Mouse (Mus musculus): ENCODE measurements around the gene Riok2. TPM values are rescaled to one million over a fixed set of nuclear protein-coding genes. Genes with fewer than 3 reads are reported as not detected.

Riok2 gene
- polyA plus RNA-seq, 1 experiment from 2014 or later = 27.5 TPM

- Histone ChIP-seq H3K4me3 (no peak overlapping the region), H3K4me2 (replicated peaks) (no peak overlapping the region), H3K9ac (no peak overlapping the region), H3K27ac (no peak overlapping the region), H3K4me1 (no peaks in the 10 kb centered on the region), H3K9me3 (no peaks in the 10 kb centered on the region), H3K27me3 (replicated peaks) (no peaks in the 10 kb centered on the region), H3K36me3 (peaks cover 17% of the 10 kb centered on the region; the same call in 1 of the 2 replicates)
- WGBS = 92% methylated on average over 6 of the region's 6 CpGs
- ATAC-seq (ENCODE audit: low FRiP score, low read depth) = no peak
Measured at GRCm38 (mm10) chr17:17393300-17393699, 19.2 kb downstream of the Riok2 start.

DNA sequence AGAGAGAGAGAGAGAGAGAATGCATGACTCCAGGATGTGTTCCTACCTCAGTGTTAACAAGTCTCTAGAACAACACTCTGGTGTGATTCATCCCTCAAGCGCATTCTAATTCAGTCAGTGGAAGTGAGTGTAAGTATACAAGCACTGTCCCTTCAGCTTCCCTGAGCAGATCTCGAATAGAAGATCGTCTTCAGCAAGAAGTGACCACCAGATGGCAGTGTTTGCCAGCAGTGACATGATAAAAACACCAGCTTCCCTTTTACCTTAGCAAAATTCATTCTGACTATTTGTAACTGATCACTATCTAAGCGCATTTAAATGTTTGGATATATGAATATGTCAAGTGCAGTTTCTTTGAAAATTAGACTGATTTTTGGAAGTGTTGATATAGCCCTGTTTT lies 20.2 kb downstream of the Riok2 start:
- peaks cover 7% of the 10 kb centered on the region; the same call in 1 of the 2 replicates for H3K36me3 ChIP-seq
- WGBS = 44% methylated on average over 4 of the region's 4 CpGs

GRCm38 (mm10) chr17:17396869-17397268 lies 22.8 kb downstream of the Riok2 start:
- H3K9me3 ChIP-seq = no peaks in the 10 kb centered on the region
- no peaks in the 10 kb centered on the region for H3K4me1 ChIP-seq
- ATAC-seq (ENCODE audit: low FRiP score, low read depth) = no peak
- H3K27me3 ChIP-seq (replicated peaks) = no peaks in the 10 kb centered on the region
- no peak overlapping the region for H3K4me3 ChIP-seq
- H3K36me3 ChIP-seq = no peaks in the 10 kb centered on the region
- H3K9ac ChIP-seq = no peak overlapping the region
- no peak overlapping the region for H3K4me2 ChIP-seq (replicated peaks)
- no peak overlapping the region for H3K27ac ChIP-seq
- 29% methylated on average over 1 of the region's 1 CpGs for WGBS

More for the DNA sequence above, 20.2 kb downstream of the Riok2 start:
- no peak overlapping the region for H3K27ac ChIP-seq
- ATAC-seq (ENCODE audit: low FRiP score, low read depth) = peak; percentile 27; the same call in 1 of the 2 replicates
- H3K4me3 ChIP-seq = no peak overlapping the region
- no peaks in the 10 kb centered on the region for H3K9me3 ChIP-seq
- no peaks in the 10 kb centered on the region for H3K4me1 ChIP-seq
- H3K4me2 ChIP-seq (replicated peaks) = no peak overlapping the region
- H3K9ac ChIP-seq = no peak overlapping the region
- no peaks in the 10 kb centered on the region for H3K27me3 ChIP-seq (replicated peaks)

DNA sequence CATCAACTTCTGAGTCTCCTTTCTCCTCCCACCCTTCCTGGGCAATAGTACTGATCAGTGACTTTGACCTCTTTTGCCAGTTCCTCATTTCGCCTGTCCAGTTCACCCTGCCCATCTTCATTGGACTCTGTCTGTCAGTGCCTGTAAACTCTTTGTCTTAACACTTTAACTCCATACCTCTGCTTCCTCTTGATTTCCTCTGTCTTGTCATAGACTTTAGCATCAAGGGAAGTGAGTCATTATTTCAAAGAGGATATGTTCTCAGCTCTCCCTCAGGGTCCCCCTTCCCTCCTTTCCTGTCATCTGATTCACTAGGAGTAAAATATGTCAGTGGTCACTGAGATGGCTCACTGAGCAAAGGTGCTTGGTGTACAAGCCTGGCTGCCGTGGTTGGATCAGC lies 24.6 kb downstream of the Riok2 start:
- no peaks in the 10 kb centered on the region for H3K4me1 ChIP-seq
- H3K27ac ChIP-seq = no peak overlapping the region
- no peaks in the 10 kb centered on the region for H3K27me3 ChIP-seq (replicated peaks)
- H3K36me3 ChIP-seq = no peaks in the 10 kb centered on the region
- no peak for ATAC-seq (ENCODE audit: low FRiP score, low read depth)
- no peak overlapping the region for H3K9ac ChIP-seq
- H3K9me3 ChIP-seq = no peaks in the 10 kb centered on the region
- H3K4me3 ChIP-seq = no peak overlapping the region
- WGBS = 75% methylated on average over 2 of the region's 2 CpGs
- H3K4me2 ChIP-seq (replicated peaks) = no peak overlapping the region

DNA sequence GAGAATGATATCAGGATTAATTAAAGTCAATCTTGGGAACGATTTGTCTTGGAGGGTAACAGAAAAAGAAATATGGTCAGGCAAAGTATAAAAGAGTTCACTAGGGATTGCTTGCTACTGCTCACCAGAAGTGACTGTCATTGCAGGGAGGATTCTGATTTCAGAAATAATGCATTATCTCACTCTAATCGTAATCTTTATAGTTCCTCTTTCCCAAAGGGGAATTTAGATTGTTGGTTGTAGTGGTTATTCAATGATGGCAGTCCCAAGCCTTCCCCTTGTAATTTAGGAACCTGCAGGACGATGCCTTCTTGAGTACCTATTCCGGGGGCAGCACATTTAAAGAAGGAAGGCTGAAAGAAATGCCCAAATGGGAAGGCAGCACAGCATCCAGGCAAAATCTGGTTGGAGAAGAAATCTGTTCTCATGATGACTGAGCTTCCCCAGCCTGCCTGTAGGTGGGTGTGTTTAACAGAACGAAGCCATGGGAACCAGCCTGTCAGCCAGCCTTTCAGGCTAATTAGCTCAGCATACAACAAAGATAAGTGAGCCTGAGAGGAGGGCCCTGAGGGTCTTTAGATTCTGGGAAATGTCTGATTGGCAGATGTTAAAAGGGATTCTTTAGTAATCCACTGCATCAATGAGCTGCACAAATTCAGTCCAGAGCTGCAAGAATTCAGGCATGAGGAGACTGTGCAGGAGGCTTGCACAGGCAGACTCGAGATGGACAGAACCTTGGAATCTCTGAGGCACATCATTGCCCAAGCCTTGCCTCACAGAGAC lies 28.3 kb downstream of the Riok2 start, which contains the start of gene Lix1:
Lix1 (plus strand) TSS at position 451 of the 783 bp plus-strand sequence.
- no peaks in the 10 kb centered on the region for H3K27me3 ChIP-seq (replicated peaks)
- H3K4me3 ChIP-seq = no peak within 1 kb of the TSS
- WGBS = 27% methylated on average over 6 of the region's 6 CpGs
- 0 out of 2 replicates have a peak, but pooled peaks cover 3% of the 10 kb centered on the region for H3K4me1 ChIP-seq
- H3K27ac ChIP-seq = no peak within 1 kb of the TSS
- H3K4me2 ChIP-seq (replicated peaks) = peak within 1 kb of the TSS; percentile 40
- H3K9ac ChIP-seq = peak within 1 kb of the TSS; percentile 0; the same call in 1 of the 2 replicates
- peak; percentile 96 for ATAC-seq (ENCODE audit: low FRiP score, low read depth)
- H3K9me3 ChIP-seq = no peaks in the 10 kb centered on the region
- H3K36me3 ChIP-seq = no peaks in the 10 kb centered on the region

GRCm38 (mm10) chr17:17403038-17403437 lies 28.9 kb downstream of the Riok2 start:
- ATAC-seq (ENCODE audit: low FRiP score, low read depth) = no peak
- Histone ChIP-seq H3K4me1 (0 out of 2 replicates have a peak, but pooled peaks cover 3% of the 10 kb centered on the region), H3K27ac (no peak overlapping the region), H3K4me2 (replicated peaks) (peak overlapping the region; percentile 40), H3K27me3 (replicated peaks) (no peaks in the 10 kb centered on the region), H3K9me3 (no peaks in the 10 kb centered on the region), H3K9ac (no peak overlapping the region), H3K4me3 (no peak overlapping the region), H3K36me3 (no peaks in the 10 kb centered on the region)
- WGBS = 44% methylated on average over 5 of the region's 5 CpGs

DNA sequence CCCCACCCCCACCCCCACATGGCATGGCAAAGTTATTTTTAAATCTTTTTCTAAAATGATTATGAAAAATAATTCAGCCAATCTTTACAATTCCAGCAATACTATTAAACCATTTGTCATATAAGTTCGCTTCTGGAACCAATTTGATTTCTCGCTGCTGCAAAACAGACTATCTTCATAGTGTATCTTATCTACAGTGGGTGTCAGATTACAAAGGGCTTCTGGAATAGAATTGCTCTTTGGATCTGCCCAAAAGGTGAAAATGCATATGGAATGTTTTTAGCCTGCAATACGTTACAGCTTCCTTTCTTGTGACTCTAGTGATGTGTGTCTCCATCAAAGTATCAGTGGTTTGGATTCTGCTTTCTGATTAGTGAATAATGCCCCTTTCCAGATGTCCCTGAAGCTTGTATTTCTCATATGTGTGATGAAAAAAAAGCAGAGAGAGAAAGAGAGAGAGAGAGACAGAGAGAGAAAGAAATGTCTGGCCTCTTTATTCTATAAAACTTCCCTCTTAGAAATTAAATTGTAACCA lies 29.5 kb downstream of the Riok2 start:
- no peaks in the 10 kb centered on the region for H3K36me3 ChIP-seq
- H3K9me3 ChIP-seq = no peaks in the 10 kb centered on the region
- no peak for ATAC-seq (ENCODE audit: low FRiP score, low read depth)
- WGBS = 37% methylated on average over 3 of the region's 3 CpGs
- H3K27me3 ChIP-seq (replicated peaks) = no peaks in the 10 kb centered on the region
- H3K4me3 ChIP-seq = no peak overlapping the region
- no peak overlapping the region for H3K27ac ChIP-seq
- H3K9ac ChIP-seq = no peak overlapping the region
- H3K4me1 ChIP-seq = 0 out of 2 replicates have a peak, but pooled peaks cover 3% of the 10 kb centered on the region
- no peak overlapping the region for H3K4me2 ChIP-seq (replicated peaks)

DNA sequence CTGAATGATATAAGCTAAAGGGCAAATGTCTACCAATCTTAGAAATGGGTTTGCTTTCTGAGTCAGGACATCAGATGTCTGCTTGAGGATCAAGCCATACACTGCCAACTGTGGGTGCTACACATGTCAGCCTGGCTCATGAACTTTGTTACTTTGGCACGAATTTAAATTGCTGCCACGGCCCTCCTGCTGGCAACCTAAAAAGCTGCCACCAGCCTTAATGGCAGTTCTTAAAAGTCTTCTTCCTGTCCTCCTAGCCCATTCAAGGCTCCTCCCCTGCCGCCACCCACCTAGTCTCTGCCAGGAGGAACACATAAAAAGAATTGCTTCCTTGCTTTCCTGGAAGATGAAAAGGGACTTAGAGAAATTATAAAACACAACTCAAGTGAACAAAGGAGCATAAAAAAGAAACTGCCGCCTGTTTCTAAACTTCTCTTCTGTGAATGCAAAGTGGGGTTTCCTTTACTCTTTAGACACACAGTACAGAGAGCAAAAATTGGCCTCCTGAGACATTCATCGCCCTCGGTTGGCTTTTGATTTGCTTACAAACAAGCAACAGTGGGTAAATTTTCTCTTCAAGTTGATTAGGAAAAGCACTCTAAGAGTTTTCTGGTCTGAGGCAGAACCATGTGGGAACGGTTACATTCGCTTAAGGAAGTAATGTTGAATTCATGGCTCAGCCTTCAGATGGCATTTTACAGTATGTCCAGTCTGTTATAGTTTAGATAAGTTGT lies 30.9 kb downstream of the Riok2 start:
- Histone ChIP-seq H3K36me3 (no peaks in the 10 kb centered on the region), H3K27ac (no peak overlapping the region), H3K4me2 (replicated peaks) (no peak overlapping the region), H3K4me1 (peaks cover 6% of the 10 kb centered on the region; the same call in 1 of the 2 replicates), H3K27me3 (replicated peaks) (no peaks in the 10 kb centered on the region), H3K9me3 (no peaks in the 10 kb centered on the region), H3K4me3 (no peak overlapping the region), H3K9ac (no peak overlapping the region)
- no peak for ATAC-seq (ENCODE audit: low FRiP score, low read depth)
- 23% methylated on average over 8 of the region's 8 CpGs for WGBS

- whole genome bisulfite sequencing = 32% methylated on average over 1 of the region's 1 CpGs
- Histone ChIP-seq H3K27ac (no peak overlapping the region), H3K4me1 (peaks cover 6% of the 10 kb centered on the region; the same call in 1 of the 2 replicates), H3K9ac (no peak overlapping the region), H3K36me3 (no peaks in the 10 kb centered on the region), H3K27me3 (replicated peaks) (no peaks in the 10 kb centered on the region), H3K4me3 (no peak overlapping the region), H3K9me3 (no peaks in the 10 kb centered on the region), H3K4me2 (replicated peaks) (no peak overlapping the region)
- no peak for ATAC-seq (ENCODE audit: low FRiP score, low read depth)
Measured at GRCm38 (mm10) chr17:17405606-17406005, 31.5 kb downstream of the Riok2 start.

- no peaks in the 10 kb centered on the region for H3K36me3 ChIP-seq
- H3K27ac ChIP-seq = no peak overlapping the region
- H3K4me2 ChIP-seq (replicated peaks) = no peak overlapping the region
- 33% methylated on average over 6 of the region's 6 CpGs for WGBS
- no peak overlapping the region for H3K4me3 ChIP-seq
- H3K9ac ChIP-seq = no peak overlapping the region
- ATAC-seq (ENCODE audit: low FRiP score, low read depth) = no peak
- no peaks in the 10 kb centered on the region for H3K27me3 ChIP-seq (replicated peaks)
- H3K4me1 ChIP-seq = peaks cover 6% of the 10 kb centered on the region; the same call in 1 of the 2 replicates
- no peaks in the 10 kb centered on the region for H3K9me3 ChIP-seq
Measured at GRCm38 (mm10) chr17:17408137-17408536, 34.0 kb downstream of the Riok2 start.

GRCm38 (mm10) chr17:17408720-17409478 lies 34.8 kb downstream of the Riok2 start:
- peak; percentile 78 for ATAC-seq (ENCODE audit: low FRiP score, low read depth)
- no peaks in the 10 kb centered on the region for H3K9me3 ChIP-seq
- H3K27me3 ChIP-seq (replicated peaks) = no peaks in the 10 kb centered on the region
- 41% methylated on average over 6 of the region's 6 CpGs for WGBS
- H3K27ac ChIP-seq = no peak overlapping the region
- H3K36me3 ChIP-seq = no peaks in the 10 kb centered on the region
- peaks cover 6% of the 10 kb centered on the region; the same call in 1 of the 2 replicates for H3K4me1 ChIP-seq
- no peak overlapping the region for H3K4me3 ChIP-seq
- no peak overlapping the region for H3K4me2 ChIP-seq (replicated peaks)
- H3K9ac ChIP-seq = no peak overlapping the region
